Comparison of ENCODE assay signal across 22 mouse cellular contexts in genomic region chr9:66501248-66501647, GRCm38 (mm10). TPM values are rescaled to one million over a fixed set of nuclear protein-coding genes. Genes with fewer than 3 reads are reported as not detected.
DNase-seq lines count a peak whose midpoint lies in the region; TF ChIP-seq lines count a peak whose summit lies in the region.
"Had no signal": no experiment of that assay in that cellular context is flagged by ENCODE, and none has a peak within 500 bp of the region (broad histone marks: within the 10 kb centered on the region; RNA-seq: fewer than 3 reads in every experiment).

No protein-coding gene starts in this region.

- in situ Hi-C loops in CH12.LX (cut with MboI; ENCODE audit: low pct_ligation_motif_present, low pct_unique_long_range_greater_than_20kb, low sequenced_read_pairs): loop anchor here (10.0 to 25.0 kb wide), 4 partner anchors 216 to 486 kb away; partner anchors contain the start of genes Aph1b, Ciao2a, Gm10647 and Lactb

- no peak for TF ChIP-seq POLR2A in CH12.LX (IDR thresholded peaks at IDR 0.05; ENCODE audit: low read depth, low read length)

- H3K9ac ChIP-seq in CH12.LX (ENCODE audit: insufficient read depth, low read depth): no peak overlapping the region
- H3K9ac ChIP-seq: embryonic facial prominence, embryonic 13.5 days; embryonic facial prominence, embryonic 15.5 days; forebrain, embryonic 12.5 days had no signal

- no peaks in the 10 kb centered on the region for H3K79me2 ChIP-seq in CH12.LX (replicated peaks; ENCODE audit: control insufficient read depth, extremely low read depth, insufficient read depth, poor library complexity, severe bottlenecking)

- dilution Hi-C loops in CH12.LX (cut with MboI; ENCODE audit: extremely low pct_ligation_motif_present, extremely low pct_unique_long_range_greater_than_20kb, low sequenced_read_pairs): no loop called here

- no peak for DNase-seq in left cerebral cortex, adult 2 months (ENCODE audit: extremely low spot score in 1 of 2, low spot score in 2 of 2)
- no peak for DNase-seq in left cerebral cortex, adult 8-10 months (ENCODE audit: low spot score in 2 of 2)
- peak; percentile 28 for DNase-seq in thymus, postnatal 14 days
- no peak for DNase-seq in thymus, adult 18-20 months
- peak; percentile 59 for DNase-seq in CH12.LX (ENCODE audit: extremely low read depth)
- no peak for DNase-seq in embryo, embryonic 10.5 days (ENCODE audit: low spot score)
- DNase-seq: adrenal gland, adult 8-10 months; adrenal gland, postnatal 14 days; adrenal gland, postnatal 36 days; cerebellum, adult 11-12 months; cerebellum, adult 2 months; cerebellum, adult 9-10 months; cerebellum, postnatal 10 days; cerebellum, postnatal 25 days; embryo, embryonic 11 days had no signal

- peaks cover 29 to 53% of the 10 kb centered on the region in 2 experiments for H3K4me1 ChIP-seq in CH12.LX (ENCODE audit: control insufficient read depth in 1 of 2, insufficient read depth in 2 of 2)
- H3K4me1 ChIP-seq: embryonic facial prominence, embryonic 13.5 days; embryonic facial prominence, embryonic 15.5 days had no signal

- H3K4me3 ChIP-seq in left cerebral cortex, adult 2 months: no peak overlapping the region
- no peak overlapping the region for H3K4me3 ChIP-seq in CH12.LX (replicated peaks in 1 of 3; ENCODE audit: low read depth in 2 of 3, low read length in 2 of 3, poor library complexity in 1 of 3)
- H3K4me3 ChIP-seq: embryonic facial prominence, embryonic 13.5 days; embryonic facial prominence, embryonic 15.5 days; erythroblast, embryonic 14.5 days; forebrain, embryonic 10.5 days; forebrain, embryonic 12.5 days had no signal

- TF ChIP-seq RAD21 in CH12.LX (IDR thresholded peaks at IDR 0.05; ENCODE audit: low read depth, low read length): no peak

- no peak for TF ChIP-seq CTCF in left cerebral cortex, adult 2 months (IDR thresholded peaks at IDR 0.05)
- no peak for TF ChIP-seq CTCF in CH12.LX (conservative IDR thresholded peaks at IDR 0.05 in 1 of 2, IDR thresholded peaks at IDR 0.05 in 1 of 2; ENCODE audit: low read depth in 2 of 2, low read length in 2 of 2)

- TF ChIP-seq EP300 in CH12.LX (IDR thresholded peaks at IDR 0.05; ENCODE audit: low read length): no peak

- no peaks in the 10 kb centered on the region for H3K9me3 ChIP-seq in CH12.LX (replicated peaks; ENCODE audit: low read length)
- H3K9me3 ChIP-seq: embryonic facial prominence, embryonic 13.5 days; embryonic facial prominence, embryonic 15.5 days; forebrain, embryonic 10.5 days; forebrain, embryonic 12.5 days; G1E had no signal

- peak overlapping the region; percentile 19; the same call in 1 of the 2 replicates for H3K27ac ChIP-seq in left cerebral cortex, adult 2 months
- peak overlapping the region; percentile 18; the same call in 1 of the 2 replicates for H3K27ac ChIP-seq in CH12.LX (ENCODE audit: insufficient read depth, low read depth)
- H3K27ac ChIP-seq: embryonic facial prominence, embryonic 13.5 days; embryonic facial prominence, embryonic 15.5 days; forebrain, embryonic 10.5 days; forebrain, embryonic 12.5 days had no signal

- H3K27me3 ChIP-seq in CH12.LX (replicated peaks): no peaks in the 10 kb centered on the region
- H3K27me3 ChIP-seq: embryonic facial prominence, embryonic 13.5 days; embryonic facial prominence, embryonic 15.5 days; forebrain, embryonic 12.5 days; Patski had no signal

- no peak overlapping the region for H3K4me2 ChIP-seq in CH12.LX (ENCODE audit: insufficient read depth, low read depth, poor library complexity, severe bottlenecking)
- H3K4me2 ChIP-seq: embryonic facial prominence, embryonic 13.5 days; embryonic facial prominence, embryonic 15.5 days; forebrain, embryonic 12.5 days had no signal

- intact Hi-C loops in left cerebral cortex, adult 2 months (cut with DNase I): no loop called here

- peaks cover 42 to 68% of the 10 kb centered on the region in 2 experiments for H3K36me3 ChIP-seq in CH12.LX (replicated peaks in 1 of 2; ENCODE audit: control insufficient read depth in 1 of 2, insufficient read depth in 1 of 2, low read length in 1 of 2)

TF ChIP-seq in CH12.LX, 34 proteins besides CTCF, POLR2A, EP300 and RAD21:
- TF ChIP-seq GABPA (IDR thresholded peaks at IDR 0.05; ENCODE audit: insufficient replicate concordance, low read depth, low read length) (no peak), ELF1 (IDR thresholded peaks at IDR 0.05; ENCODE audit: low read depth, low read length) (0 out of 2 replicates have a peak, but pooled peaks have one; percentile 9), PAX5 (IDR thresholded peaks at IDR 0.05; ENCODE audit: low read length) (no peak), SIN3A (IDR thresholded peaks at IDR 0.05; ENCODE audit: low read length) (no peak), IRF4 (IDR thresholded peaks at IDR 0.05; ENCODE audit: low read depth, low read length) (peak; percentile 6; the same call in 1 of the 2 replicates), MYC (IDR thresholded peaks at IDR 0.05; ENCODE audit: low read depth, low read length) (no peak), CHD2 (IDR thresholded peaks at IDR 0.05; ENCODE audit: low read length) (no peak), TCF12 (IDR thresholded peaks at IDR 0.05; ENCODE audit: low read depth, low read length) (peak; percentile 47; the same call in 1 of the 2 replicates), ZNF384 (IDR thresholded peaks at IDR 0.05; ENCODE audit: low read depth, low read length) (no peak), ETS1 (conservative IDR thresholded peaks at IDR 0.05; ENCODE audit: low read depth, low read length) (peak; percentile 81), POLR2AphosphoS2 (IDR thresholded peaks at IDR 0.05; ENCODE audit: low read depth, low read length) (no peak), ZKSCAN1 (IDR thresholded peaks at IDR 0.05; ENCODE audit: borderline replicate concordance, low read depth, low read length) (no peak), KAT2A (IDR thresholded peaks at IDR 0.05; ENCODE audit: insufficient replicate concordance, low read length) (no peak), JUN (IDR thresholded peaks at IDR 0.05; ENCODE audit: insufficient read depth, low read depth, low read length) (no peak), MEF2A (IDR thresholded peaks at IDR 0.05; ENCODE audit: borderline replicate concordance, low read depth, low read length) (no peak), SMC3 (IDR thresholded peaks at IDR 0.05; ENCODE audit: low read depth, low read length) (no peak), HCFC1 (IDR thresholded peaks at IDR 0.05; ENCODE audit: low read depth, low read length) (no peak), ZMIZ1 (IDR thresholded peaks at IDR 0.05; ENCODE audit: low read depth, low read length) (no peak), CHD1 (IDR thresholded peaks at IDR 0.05; ENCODE audit: low read depth, low read length) (no peak), UBTF (IDR thresholded peaks at IDR 0.05; ENCODE audit: low read depth, low read length) (no peak), USF2 (conservative IDR thresholded peaks at IDR 0.05; ENCODE audit: low read depth, low read length) (no peak), MAX (IDR thresholded peaks at IDR 0.05; ENCODE audit: low read length) (no peak), JUND (conservative IDR thresholded peaks at IDR 0.05; ENCODE audit: low read depth, low read length) (no peak), MAFK (IDR thresholded peaks at IDR 0.05; ENCODE audit: insufficient replicate concordance, low read length) (no peak), E2F4 (IDR thresholded peaks at IDR 0.05; ENCODE audit: insufficient replicate concordance, low read depth, low read length) (no peak), ZC3H11A (IDR thresholded peaks at IDR 0.05; ENCODE audit: low read depth, low read length) (no peak), USF1 (IDR thresholded peaks at IDR 0.05; ENCODE audit: low read depth, low read length) (no peak), BHLHE40 (IDR thresholded peaks at IDR 0.05; ENCODE audit: low read depth, low read length) (no peak), MXI1 (IDR thresholded peaks at IDR 0.05; ENCODE audit: low read depth, low read length) (no peak), TBP (conservative IDR thresholded peaks at IDR 0.05; ENCODE audit: low read depth, low read length) (no peak), NELFE (IDR thresholded peaks at IDR 0.05; ENCODE audit: low read depth, low read length) (no peak), NRF1 (IDR thresholded peaks at IDR 0.05; ENCODE audit: low read depth, low read length) (no peak), MAZ (IDR thresholded peaks at IDR 0.05; ENCODE audit: low read depth, low read length) (0 out of 2 replicates have a peak, but pooled peaks have one; percentile 21), RCOR1 (conservative IDR thresholded peaks at IDR 0.05; ENCODE audit: low read depth, low read length) (no peak)

RNA-seq across cellular contexts. Expression of gene Fbxl22, which starts 13.1 kb away (rescaled TPM):
- under 1 TPM; 0.28 to 0.38 TPM for total RNA-seq in left cerebral cortex, adult 2 months (2021)
- total RNA-seq in left cerebral cortex, adult 8-10 months (2022): under 1 TPM; 0.17 to 0.34 (median 0.25) TPM
- total RNA-seq in CH12.LX (2012; rRNA removed) (0.34 and 0.63 TPM in 2 replicates), CH12.LX (2014; rRNA removed) (0.05 and 0.19 TPM in 2 replicates)
- 0.18 and 0.21 TPM in 2 replicates for polyA plus RNA-seq in CH12.LX (2012; ENCODE audit: insufficient read length, low read depth)

Comparison
In these comparisons a context has a peak if more than half of its experiments do, and no peak if none do; other contexts are left out.
1. DNase-seq: peak in thymus, postnatal 14 days (single experiment) and CH12.LX (single experiment); none in left cerebral cortex, adult 2 months (0 of 2), left cerebral cortex, adult 8-10 months (0 of 2), thymus, adult 18-20 months (0 of 2) and embryo, embryonic 10.5 days (single experiment).